Mouse (Mus musculus) liver, embryonic 14.5 days (tissue): ENCODE data around the gene Rap1gap2.

ENCODE experiments used
- CTCF ChIP-seq: IDR thresholded peaks from 2 replicates; pipeline ENCODE4 v1.5.1; 2016; ENCODE audit warnings: antibody characterized with exemption, low read depth, control low read depth
- EP300 ChIP-seq: IDR thresholded peaks from 2 replicates; pipeline ENCODE4 v1.6.1; 2016; ENCODE audit warnings: antibody characterized with exemption, low read depth

DNA sequence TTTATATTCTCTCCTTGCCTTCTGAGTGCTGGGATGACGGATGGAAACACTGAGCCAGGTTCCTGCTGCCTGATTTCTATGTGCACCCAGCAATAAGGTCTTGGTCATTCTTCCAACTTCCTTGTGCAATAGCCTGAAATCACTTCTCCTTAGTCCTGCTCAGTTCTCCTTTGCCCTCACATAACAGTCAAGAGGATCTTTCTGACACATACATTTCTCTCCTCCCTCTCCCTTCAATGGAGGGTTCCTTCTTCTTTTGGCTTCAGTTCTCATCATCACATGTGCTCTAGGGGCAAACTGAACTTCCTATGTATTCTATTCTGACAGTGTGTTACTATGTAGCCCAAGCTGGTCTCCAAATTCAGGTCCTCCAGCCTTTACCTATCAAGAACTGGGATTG, 37.3 kb upstream of the Rap1gap2 start:
- TF ChIP-seq CTCF, result no peak
- TF ChIP-seq EP300, result no peak
